Mouse (Mus musculus) hindbrain, postnatal 0 days (tissue): Measurements from ENCODE around the gene Cd300lf. TPM values are rescaled to one million over a fixed set of nuclear protein-coding genes. Genes with fewer than 3 reads are reported as not detected.

Experiments used
- ATAC-seq: fragments of 200-750 bp; cut with Nextera tagmentation; 2 replicates; pipeline ENCODE4 v1.8.0; 2017; ENCODE audit warnings: mild to moderate bottlenecking, moderate TSS enrichment, moderate library complexity
- DNase-seq: peaks from one replicate; pipeline ENCODE4 v3.0.0-alpha.2; 2015; ENCODE audit warnings: low spot score
- H3K27ac ChIP-seq: fragments of 300-500 bp; sonication (generic); 2 replicates; pipeline ENCODE4 v1.5.1; 2014; ENCODE audit warnings: mild to moderate bottlenecking
- H3K27me3 ChIP-seq: fragments of 300-500 bp; sonication (generic); 2 replicates; pipeline ENCODE4 v1.6.1; 2014; ENCODE audit warnings: low read length, mixed read lengths; ENCODE audit not compliant: insufficient read depth
- H3K36me3 ChIP-seq: fragments of 300-500 bp; sonication (generic); 2 replicates; pipeline ENCODE4 v1.6.1; 2014; ENCODE audit warnings: low read length, mixed read lengths; ENCODE audit not compliant: insufficient read depth
- H3K4me1 ChIP-seq: fragments of 300-500 bp; sonication (generic); 2 replicates; pipeline ENCODE4 v1.6.1; 2014; ENCODE audit warnings: antibody characterized with exemption, low read length, mixed read lengths; ENCODE audit not compliant: insufficient read depth
- H3K4me2 ChIP-seq: fragments of 300-500 bp; sonication (generic); 2 replicates; pipeline ENCODE4 v1.6.1; 2014; ENCODE audit warnings: low read depth, mild to moderate bottlenecking, low read length, moderate library complexity, mixed read lengths
- H3K4me3 ChIP-seq: fragments of 300-500 bp; sonication (generic); 2 replicates; pipeline ENCODE4 v1.5.1; 2014; ENCODE audit warnings: low read length
- H3K9ac ChIP-seq: fragments of 300-500 bp; sonication (generic); replicated peaks from 2 replicates; pipeline ENCODE4 v1.6.1; 2014; ENCODE audit warnings: mild to moderate bottlenecking, low read length, moderate library complexity, mixed read lengths
- H3K9me3 ChIP-seq: fragments of 300-500 bp; sonication (generic); 2 replicates; pipeline ENCODE4 v1.6.1; 2016; ENCODE audit warnings: low read length, mixed read lengths
- CTCF ChIP-seq: IDR thresholded peaks from 2 replicates; pipeline ENCODE4 v1.5.1; 2016; ENCODE audit warnings: antibody characterized with exemption, control low read depth, low read depth
- WGBS: fragments of 180-500 bp; shearing (Covaris S2); extraction: QIAGEN DNeasy Blood & Tissue Kit; methylation state at CpG from one replicate; pipeline ENCODE4 v1.1.7; 2014; 5-methylcytosine and 5-hydroxymethylcytosine counted together
- polyA plus RNA-seq: library from polyadenylated mRNA; unstranded; fragments of >200 nt; fragmentation: Nextera tagmentation; extraction: Ambion mirVana; gene quantifications from 2 replicates; pipeline ENCODE4 v1.2.1, GENCODE M21; 2015
- total RNA-seq: library from RNA; depleted of rRNA; stranded (reverse); fragments of >200 nt; gene quantifications from 2 replicates; pipeline ENCODE4 v1.2.3, GENCODE M21; 2014

Cd300lf gene
- total and polyA plus RNA-seq, 2 experiments from 2014 or later, result 0.23 TPM; not detected in 1

GRCm38 (mm10) chr11:115161578-115162204, 27.9 kb upstream of the Cd300lf start:
- Histone ChIP-seq H3K4me2 (no peak overlapping the region), H3K9ac (no peak overlapping the region), H3K27me3 (no peaks in the 10 kb centered on the region), H3K27ac (no peak overlapping the region), H3K36me3 (no peaks in the 10 kb centered on the region), H3K4me3 (no peak overlapping the region), H3K4me1 (peaks cover 8% of the 10 kb centered on the region; the same call in 1 of the 2 replicates), H3K9me3 (no peaks in the 10 kb centered on the region)
- DNase-seq (no peak), ATAC-seq (no peak)
- WGBS, result 71% methylated on average over 9 of the region's 9 CpGs
- TF ChIP-seq CTCF, result no peak

- Histone ChIP-seq H3K27ac (no peak overlapping the region), H3K9me3 (no peaks in the 10 kb centered on the region), H3K4me2 (no peak overlapping the region), H3K27me3 (no peaks in the 10 kb centered on the region), H3K9ac (no peak overlapping the region), H3K4me3 (no peak overlapping the region), H3K4me1 (peaks cover 5% of the 10 kb centered on the region; the same call in 1 of the 2 replicates), H3K36me3 (no peaks in the 10 kb centered on the region)
- TF ChIP-seq CTCF, result peak; percentile 87
- DNase-seq, result peak; percentile 80
- no peak for ATAC-seq
- WGBS, result 28% methylated on average over 10 of the region's 10 CpGs
Measured at GRCm38 (mm10) chr11:115160883-115161577, 27.2 kb upstream of the Cd300lf start.

- H3K9me3 ChIP-seq, result no peaks in the 10 kb centered on the region
- peak; percentile 52 for DNase-seq
- no peak for ATAC-seq
- H3K4me1 ChIP-seq, result no peaks in the 10 kb centered on the region
- no peak overlapping the region for H3K4me3 ChIP-seq
- no peak overlapping the region for H3K9ac ChIP-seq
- no peaks in the 10 kb centered on the region for H3K36me3 ChIP-seq
- peak; percentile 81 for TF ChIP-seq CTCF
- H3K4me2 ChIP-seq, result no peak overlapping the region
- H3K27me3 ChIP-seq, result peaks cover under 1% of the 10 kb centered on the region; the same call in 1 of the 2 replicates
- no peak overlapping the region for H3K27ac ChIP-seq
- 44% methylated on average over 11 of the region's 11 CpGs for WGBS
Measured at GRCm38 (mm10) chr11:115160016-115160797, 26.4 kb upstream of the Cd300lf start.

GRCm38 (mm10) chr11:115157933-115158719, 24.3 kb upstream of the Cd300lf start:
- H3K9ac ChIP-seq, result no peak overlapping the region
- DNase-seq (no peak), ATAC-seq (no peak)
- no peaks in the 10 kb centered on the region for H3K36me3 ChIP-seq
- H3K9me3 ChIP-seq, result no peaks in the 10 kb centered on the region
- H3K4me2 ChIP-seq, result no peak overlapping the region
- no peak overlapping the region for H3K4me3 ChIP-seq
- no peak overlapping the region for H3K27ac ChIP-seq
- WGBS, result 42% methylated on average over 12 of the region's 12 CpGs
- H3K4me1 ChIP-seq, result no peaks in the 10 kb centered on the region
- peaks cover 16% of the 10 kb centered on the region for H3K27me3 ChIP-seq
- TF ChIP-seq CTCF, result no peak

- no peak for DNase-seq
- Histone ChIP-seq H3K27ac (no peak overlapping the region), H3K9me3 (no peaks in the 10 kb centered on the region), H3K36me3 (no peaks in the 10 kb centered on the region), H3K4me1 (no peaks in the 10 kb centered on the region; the same call in 1 of the 2 replicates), H3K27me3 (peaks cover 16% of the 10 kb centered on the region), H3K4me2 (no peak overlapping the region), H3K4me3 (no peak overlapping the region), H3K9ac (no peak overlapping the region)
- no peak for TF ChIP-seq CTCF
- 24% methylated on average over 5 of the region's 5 CpGs for WGBS
- no peak for ATAC-seq
Measured at GRCm38 (mm10) chr11:115155053-115155634, 21.4 kb upstream of the Cd300lf start.
